Mouse (Mus musculus) forebrain, embryonic 12.5 days (tissue): ENCODE data around the gene Odf4. TPM values are rescaled to one million over a fixed set of nuclear protein-coding genes. Genes with fewer than 3 reads are reported as not detected.
"Not testable (repeated sequence)": the region's sequence is repeated elsewhere in the genome, so short reads cannot be mapped to it uniquely, and the experiment has no call there.

Experiments
- ATAC-seq: fragments of 200-750 bp; cut with Nextera tagmentation; 2 replicates; pipeline ENCODE4 v1.8.0; 2017; ENCODE audit warnings: moderate TSS enrichment; ENCODE audit not compliant: low FRiP score
- H3K27ac ChIP-seq: fragments of 300-500 bp; sonication (generic); 2 replicates; pipeline ENCODE4 v1.5.1; 2016; ENCODE audit warnings: mild to moderate bottlenecking
- H3K27me3 ChIP-seq: fragments of 300-500 bp; sonication (generic); 2 replicates; pipeline ENCODE4 v1.6.1; 2016; ENCODE audit warnings: mild to moderate bottlenecking
- H3K36me3 ChIP-seq: fragments of 300-500 bp; sonication (generic); replicated peaks from 2 replicates; pipeline ENCODE4 v1.6.1; 2016; ENCODE audit warnings: mild to moderate bottlenecking
- H3K4me1 ChIP-seq: fragments of 300-500 bp; sonication (generic); 2 replicates; pipeline ENCODE4 v1.6.1; 2016
- H3K4me2 ChIP-seq: fragments of 300-500 bp; sonication (generic); 2 replicates; pipeline ENCODE4 v1.6.1; 2016; ENCODE audit warnings: mild to moderate bottlenecking, moderate library complexity
- H3K4me3 ChIP-seq: fragments of 300-500 bp; sonication (generic); replicated peaks from 2 replicates; pipeline ENCODE4 v1.5.1; 2016; ENCODE audit warnings: mild to moderate bottlenecking
- H3K9ac ChIP-seq: fragments of 300-500 bp; sonication (generic); 2 replicates; pipeline ENCODE4 v1.6.1; 2016; ENCODE audit warnings: mild to moderate bottlenecking
- H3K9me3 ChIP-seq: fragments of 300-500 bp; sonication (generic); 2 replicates; pipeline ENCODE4 v1.6.1; 2016
- WGBS: fragments of 180-500 bp; shearing (Covaris S2); methylation state at CpG from one replicate; pipeline ENCODE4 v1.1.7; 2016; 5-methylcytosine and 5-hydroxymethylcytosine counted together
- polyA plus RNA-seq: library from polyadenylated mRNA; unstranded; fragments of >200 nt; fragmentation: Nextera tagmentation; extraction: Ambion mirVana; gene quantifications from 2 replicates; pipeline ENCODE4 v1.2.1, GENCODE M21; 2016

Odf4 gene
- polyA plus RNA-seq, 1 experiment from 2014 or later: 0.54 TPM

DNA sequence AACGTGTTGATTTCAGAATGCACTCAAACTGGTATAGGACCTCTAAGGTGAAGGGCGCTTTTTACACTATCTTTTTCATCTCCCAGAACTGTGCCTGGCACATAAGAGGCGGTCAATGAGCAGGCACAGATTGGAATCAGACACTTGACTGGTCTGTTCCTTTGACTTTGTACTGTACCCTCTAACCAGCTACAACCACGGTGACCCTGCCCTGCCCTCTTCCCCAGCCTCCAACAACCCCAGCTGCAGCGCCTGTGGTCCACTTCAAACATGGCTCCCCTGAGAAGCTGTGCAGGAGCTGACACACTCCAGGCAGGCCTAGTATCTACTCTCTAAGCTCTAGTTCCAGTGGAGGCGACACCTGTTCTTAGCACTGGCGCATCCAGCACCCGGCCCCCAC is 15.8 kb upstream of the Odf4 start:
- Histone ChIP-seq H3K4me3 (no peak overlapping the region), H3K27me3 (peaks cover 21% of the 10 kb centered on the region), H3K4me1 (peaks cover 6% of the 10 kb centered on the region), H3K9me3 (no peaks in the 10 kb centered on the region), H3K4me2 (no peak overlapping the region), H3K27ac (no peak overlapping the region), H3K9ac (no peak overlapping the region), H3K36me3 (no peaks in the 10 kb centered on the region)
- 88% methylated on average over 8 of the region's 8 CpGs for WGBS
- no peak for ATAC-seq

DNA sequence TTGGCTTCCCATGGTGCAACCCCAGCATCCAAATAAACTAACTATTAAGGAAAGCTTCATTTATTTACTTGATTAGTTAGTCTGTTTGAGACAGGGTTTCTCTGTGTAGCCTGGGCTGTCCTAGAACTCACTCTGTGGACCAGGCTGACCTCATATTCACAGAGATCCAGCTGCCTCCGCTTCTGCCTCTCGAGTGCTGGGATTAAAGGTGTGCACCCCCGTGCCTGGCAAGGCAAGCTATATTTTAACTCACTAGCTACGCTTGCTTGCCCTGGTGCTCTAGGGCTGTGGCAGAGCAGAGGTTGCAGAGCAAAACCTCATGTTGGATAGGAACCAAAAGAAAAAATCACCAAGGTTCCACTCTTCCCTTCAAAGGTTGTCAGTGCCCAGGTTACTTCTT is 13.6 kb upstream of the Odf4 start:
- no peak overlapping the region for H3K27ac ChIP-seq
- peak overlapping the region; percentile 48 for H3K4me3 ChIP-seq
- peak overlapping the region; percentile 57 for H3K4me2 ChIP-seq
- 73% methylated on average over 4 of the region's 4 CpGs for WGBS
- H3K9me3 ChIP-seq: no peaks in the 10 kb centered on the region
- no peak for ATAC-seq
- peak overlapping the region; percentile 62 for H3K9ac ChIP-seq
- H3K36me3 ChIP-seq: no peaks in the 10 kb centered on the region
- H3K27me3 ChIP-seq: no peaks in the 10 kb centered on the region
- peaks cover 6% of the 10 kb centered on the region for H3K4me1 ChIP-seq

DNA sequence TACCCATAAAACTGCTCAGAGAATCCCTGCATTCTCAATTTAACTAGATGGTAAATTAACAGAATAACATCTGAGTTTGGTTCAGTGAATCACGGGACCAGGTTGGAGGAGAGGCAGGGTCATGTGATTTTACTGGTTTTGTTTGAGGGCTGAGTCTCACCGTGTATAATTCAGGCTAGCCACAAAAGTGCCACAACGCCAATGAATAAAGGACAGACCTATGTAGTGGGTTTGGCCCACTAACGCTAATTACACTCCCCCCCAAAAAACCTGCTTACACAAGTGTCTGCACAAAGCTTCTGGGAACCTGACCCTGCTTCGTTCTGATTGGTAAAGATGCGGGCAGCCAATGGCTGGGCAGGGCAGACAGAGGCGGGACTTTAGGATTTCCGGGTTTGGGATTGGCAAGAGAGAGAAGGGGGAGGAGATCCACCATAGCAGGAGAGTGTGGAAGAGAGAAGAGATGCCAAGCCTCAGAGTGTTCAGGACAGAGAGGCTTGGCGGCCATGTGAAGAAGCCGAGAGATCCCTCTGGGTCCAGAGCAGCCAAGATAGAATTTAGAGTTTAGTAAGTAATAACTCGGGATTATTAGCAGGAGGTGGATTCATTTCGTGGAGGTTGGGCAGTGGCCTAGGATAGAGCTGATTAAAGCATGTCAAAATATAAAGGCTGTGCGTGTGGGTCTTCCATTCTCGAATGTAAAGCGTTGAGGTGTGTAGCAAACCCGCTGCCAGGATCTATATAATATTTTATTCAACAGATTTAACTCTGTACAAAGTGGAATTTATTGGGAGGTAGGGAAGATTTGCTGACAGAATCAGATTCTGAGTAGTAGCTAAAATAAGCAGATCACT is 12.8 kb upstream of the Odf4 start:
- WGBS: 2% methylated on average over 16 of the region's 16 CpGs
- no peaks in the 10 kb centered on the region for H3K9me3 ChIP-seq
- peak overlapping the region; percentile 84 for H3K27ac ChIP-seq
- H3K27me3 ChIP-seq: no peaks in the 10 kb centered on the region
- peaks cover 6% of the 10 kb centered on the region for H3K4me1 ChIP-seq
- no peaks in the 10 kb centered on the region for H3K36me3 ChIP-seq
- H3K9ac ChIP-seq: peak overlapping the region; percentile 62
- peak overlapping the region; percentile 48 for H3K4me3 ChIP-seq
- peak; percentile 100 for ATAC-seq
- H3K4me2 ChIP-seq: peak overlapping the region; percentile 57

DNA sequence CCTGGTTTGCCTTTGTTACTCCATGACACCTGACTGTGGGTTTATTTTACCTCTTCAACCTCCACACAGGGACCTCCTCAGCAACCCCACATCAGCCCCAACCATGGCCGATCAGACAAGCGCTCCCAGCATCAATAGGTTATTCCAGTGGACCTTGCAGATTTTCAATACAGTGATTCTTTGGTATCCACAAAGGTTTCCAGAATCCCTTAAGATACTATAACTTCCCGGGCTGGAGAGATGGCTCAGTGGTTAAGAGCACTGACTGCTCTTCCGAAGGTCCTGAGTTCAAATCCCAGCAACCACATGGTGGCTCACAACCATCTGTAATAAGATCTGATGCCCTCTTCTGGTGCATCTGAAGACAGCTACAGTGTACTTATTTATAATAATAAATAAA is 10.1 kb upstream of the Odf4 start:
- H3K27ac ChIP-seq, H3K9ac ChIP-seq, H3K4me1 ChIP-seq, ATAC-seq, H3K4me3 ChIP-seq, H3K4me2 ChIP-seq, H3K9me3 ChIP-seq, H3K36me3 ChIP-seq, H3K27me3 ChIP-seq: not testable (repeated sequence)
- 93% methylated on average over 4 of the region's 4 CpGs for WGBS

DNA sequence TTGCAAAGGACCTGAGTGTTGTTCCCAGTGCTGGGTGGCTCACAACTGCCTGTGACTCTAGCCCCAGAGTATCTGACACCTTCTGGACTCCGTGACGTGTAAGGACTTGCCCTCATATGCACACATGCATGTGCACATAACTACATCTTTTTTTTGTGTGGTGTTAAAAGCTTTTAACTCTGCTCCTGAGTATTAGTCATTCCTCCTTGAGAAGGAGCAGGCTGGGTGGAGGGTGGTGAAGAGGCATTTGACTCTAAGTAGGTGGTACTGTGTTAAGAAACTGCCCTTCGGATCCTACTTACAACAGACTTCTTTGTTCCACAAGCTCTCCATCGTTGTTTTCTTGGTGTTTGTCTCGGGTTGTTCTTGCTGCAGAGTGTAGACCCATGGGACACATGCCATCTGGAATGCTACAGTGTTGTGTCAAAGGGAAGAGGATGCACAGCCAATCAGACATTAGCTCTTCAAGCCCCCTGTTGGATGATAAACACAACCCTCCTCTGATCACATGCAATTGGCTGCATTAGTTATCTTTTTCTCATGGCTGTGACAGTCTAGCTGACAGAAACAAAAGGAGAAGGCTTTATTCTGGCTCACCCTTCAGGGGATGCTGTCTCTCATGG is 7.1 kb upstream of the Odf4 start:
- Histone ChIP-seq H3K9me3 (no peaks in the 10 kb centered on the region), H3K4me1 (no peaks in the 10 kb centered on the region), H3K4me2 (no peak overlapping the region), H3K4me3 (no peak overlapping the region), H3K36me3 (no peaks in the 10 kb centered on the region), H3K27me3 (no peaks in the 10 kb centered on the region), H3K9ac (no peak overlapping the region), H3K27ac (peak overlapping the region; percentile 31; the same call in 1 of the 2 replicates)
- no peak for ATAC-seq
- WGBS: 73% methylated on average over 5 of the region's 5 CpGs

DNA sequence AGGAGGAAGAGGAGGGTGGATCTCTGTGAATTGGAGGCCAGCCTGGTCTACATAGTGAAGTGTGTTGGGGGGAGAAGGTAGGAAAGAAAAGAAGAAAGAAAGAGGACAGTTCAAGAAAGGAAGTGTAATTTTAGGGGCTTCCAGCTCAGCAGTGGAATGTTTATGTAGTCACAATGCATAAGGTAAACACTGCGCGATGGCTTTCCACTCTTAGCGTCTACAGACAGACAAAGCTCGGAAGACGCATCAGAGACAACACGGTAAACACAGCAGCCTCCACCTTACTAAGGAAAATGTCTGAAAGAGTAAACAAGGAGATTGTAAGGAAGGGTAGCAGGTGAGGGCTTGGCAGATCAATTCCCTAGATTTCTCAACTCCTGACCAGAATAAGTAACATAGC is 3.1 kb upstream of the Odf4 start:
- Histone ChIP-seq H3K9ac (no peak overlapping the region), H3K4me3 (no peak overlapping the region), H3K4me1 (no peaks in the 10 kb centered on the region), H3K36me3 (no peaks in the 10 kb centered on the region), H3K4me2 (no peak overlapping the region), H3K27me3 (no peaks in the 10 kb centered on the region), H3K27ac (no peak overlapping the region), H3K9me3 (no peaks in the 10 kb centered on the region)
- 89% methylated on average over 6 of the region's 6 CpGs for WGBS
- ATAC-seq: no peak

DNA sequence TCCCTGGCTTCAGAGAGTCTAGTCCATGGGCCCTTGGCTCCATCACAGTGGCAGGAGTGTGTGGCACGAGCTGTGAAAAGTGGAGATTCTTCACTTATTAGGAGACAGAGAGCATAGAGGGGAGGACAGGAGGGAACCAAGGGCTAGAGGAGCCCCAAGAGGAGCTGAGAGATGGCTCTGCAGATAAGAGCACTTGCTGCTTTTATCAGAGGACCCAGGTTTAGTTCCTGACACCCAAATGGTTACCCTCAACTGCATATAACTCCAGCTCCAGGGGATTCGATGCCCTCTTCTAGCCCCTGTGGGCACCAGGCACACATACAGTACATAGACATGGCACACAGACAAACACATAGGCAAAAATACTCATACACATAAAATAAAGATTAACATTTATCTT is 2.1 kb downstream of the Odf4 start:
- 93% methylated on average over 2 of the region's 2 CpGs for WGBS
- H3K36me3 ChIP-seq: no peaks in the 10 kb centered on the region
- H3K27ac ChIP-seq: no peak overlapping the region
- H3K9ac ChIP-seq: no peak overlapping the region
- no peak overlapping the region for H3K4me3 ChIP-seq
- H3K4me1 ChIP-seq: 0 out of 2 replicates have a peak, but pooled peaks cover 4% of the 10 kb centered on the region
- no peaks in the 10 kb centered on the region for H3K9me3 ChIP-seq
- no peak overlapping the region for H3K4me2 ChIP-seq
- H3K27me3 ChIP-seq: 0 out of 2 replicates have a peak, but pooled peaks cover 3% of the 10 kb centered on the region
- no peak for ATAC-seq

DNA sequence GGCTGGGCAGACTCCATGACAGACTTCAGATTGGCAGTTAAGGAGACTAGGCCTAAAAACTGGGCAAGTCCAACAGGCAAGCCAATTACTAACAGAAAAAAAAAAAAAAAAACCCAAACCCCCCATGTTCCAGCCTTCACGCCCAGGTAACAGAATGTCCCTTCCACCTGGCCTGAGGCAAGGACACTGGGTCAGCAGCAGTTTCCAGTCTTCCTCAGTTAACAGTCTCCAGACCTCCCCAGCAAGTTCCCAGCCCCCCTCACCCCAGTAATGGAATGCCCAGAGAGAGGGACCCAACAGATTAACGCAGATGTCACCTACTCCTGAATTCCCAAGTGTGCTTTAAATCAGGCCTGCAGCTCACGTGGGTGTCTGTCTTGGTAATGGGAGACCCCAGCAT is 3.7 kb downstream of the Odf4 start:
- Histone ChIP-seq H3K9me3 (no peaks in the 10 kb centered on the region), H3K4me3 (no peak overlapping the region), H3K27me3 (0 out of 2 replicates have a peak, but pooled peaks cover 3% of the 10 kb centered on the region), H3K36me3 (no peaks in the 10 kb centered on the region), H3K4me1 (0 out of 2 replicates have a peak, but pooled peaks cover 4% of the 10 kb centered on the region), H3K9ac (no peak overlapping the region), H3K4me2 (no peak overlapping the region), H3K27ac (no peak overlapping the region)
- 67% methylated on average over 3 of the region's 3 CpGs for WGBS
- no peak for ATAC-seq

DNA sequence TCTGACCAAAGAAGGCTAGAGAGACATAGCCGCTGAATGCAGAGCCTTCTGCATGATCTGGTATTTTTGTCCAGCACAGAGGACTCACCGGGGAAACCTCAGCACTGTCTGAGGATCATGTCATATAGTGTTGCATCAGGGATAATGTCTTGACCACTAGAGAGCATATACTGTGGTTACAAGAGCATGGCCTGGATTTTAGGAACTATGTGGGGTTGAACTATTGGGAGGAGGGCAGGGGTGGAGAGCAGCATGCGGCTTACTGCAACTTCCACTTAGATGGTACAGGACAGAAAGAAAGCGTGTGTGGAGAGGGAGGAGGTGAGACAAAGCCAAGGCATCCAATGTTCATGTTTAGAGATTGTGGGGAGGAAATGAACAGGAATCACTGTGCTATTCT is 12.3 kb downstream of the Odf4 start:
- no peak for ATAC-seq
- Histone ChIP-seq H3K4me3 (no peak overlapping the region), H3K27ac (no peak overlapping the region), H3K4me2 (no peak overlapping the region), H3K9me3 (no peaks in the 10 kb centered on the region), H3K36me3 (no peaks in the 10 kb centered on the region), H3K9ac (no peak overlapping the region), H3K4me1 (no peaks in the 10 kb centered on the region), H3K27me3 (no peaks in the 10 kb centered on the region)
- 97% methylated on average over 4 of the region's 4 CpGs for WGBS

DNA sequence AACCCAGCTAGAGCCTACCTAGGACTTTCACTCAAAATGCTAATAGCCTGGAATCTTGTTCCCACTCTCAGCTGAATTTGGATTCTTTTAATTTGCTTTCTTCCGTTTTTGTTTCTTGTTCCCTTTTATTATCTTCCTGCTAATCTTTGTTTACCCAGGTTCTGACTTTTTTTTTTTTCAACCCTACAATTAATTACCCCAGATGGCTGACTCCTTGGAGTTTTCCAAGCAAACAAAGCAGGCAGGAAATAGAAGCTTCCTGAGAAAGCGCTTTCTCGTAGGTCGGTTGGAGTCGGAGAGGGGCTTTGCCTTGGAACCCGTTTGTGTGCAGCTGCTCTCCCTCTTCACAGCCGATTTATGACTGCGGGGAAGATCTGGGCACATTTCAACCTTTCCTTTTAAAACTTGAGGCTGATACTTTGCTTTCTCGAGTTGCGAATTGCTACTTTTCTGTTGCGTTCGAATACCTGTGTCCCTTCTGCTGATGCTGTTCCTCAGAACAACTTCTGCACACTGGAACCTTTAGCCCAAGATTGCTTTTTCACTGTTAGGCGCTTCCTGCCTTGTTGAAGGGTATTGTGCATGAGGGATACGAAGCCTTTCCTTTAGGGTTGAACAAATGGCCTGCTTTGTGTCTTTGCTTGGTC is 15.2 kb downstream of the Odf4 start:
- H3K27ac ChIP-seq: no peak overlapping the region
- H3K4me2 ChIP-seq: no peak overlapping the region
- H3K9me3 ChIP-seq: no peaks in the 10 kb centered on the region
- ATAC-seq: no peak
- H3K9ac ChIP-seq: no peak overlapping the region
- WGBS: 62% methylated on average over 14 of the region's 14 CpGs
- peaks cover 8% of the 10 kb centered on the region for H3K36me3 ChIP-seq
- H3K4me3 ChIP-seq: no peak overlapping the region
- H3K27me3 ChIP-seq: no peaks in the 10 kb centered on the region
- H3K4me1 ChIP-seq: no peaks in the 10 kb centered on the region

DNA sequence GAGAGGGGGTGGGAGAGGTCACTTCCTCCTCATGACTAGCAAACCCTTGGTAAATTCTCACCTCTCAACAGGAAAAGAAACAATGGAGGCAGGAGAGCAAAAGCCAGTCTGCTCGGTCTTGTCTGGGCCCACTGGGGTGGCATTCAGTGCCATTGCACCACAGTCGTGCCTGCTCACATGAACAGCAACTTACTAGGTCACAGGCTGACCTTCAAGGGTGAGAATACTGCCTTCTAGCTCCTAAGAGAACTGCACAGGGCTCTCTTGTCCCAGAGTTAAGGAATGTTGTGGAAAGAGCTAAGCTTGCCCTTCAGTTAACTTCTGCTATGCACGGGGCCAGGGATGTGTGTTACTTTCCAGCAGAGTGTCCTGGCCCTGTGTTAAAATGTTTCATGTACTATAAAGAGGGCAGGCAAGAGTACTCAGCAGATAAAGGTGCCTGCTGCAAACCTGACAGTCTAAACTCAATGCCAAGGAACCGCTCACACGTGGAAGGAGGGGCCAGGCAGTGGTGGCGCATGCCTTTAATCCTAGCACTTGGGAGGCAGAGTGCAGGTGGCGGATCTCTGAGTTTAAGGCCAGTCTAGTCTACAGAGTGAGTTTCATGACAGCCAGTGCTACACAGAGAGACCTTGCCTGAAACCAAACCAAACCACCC is 17.9 kb downstream of the Odf4 start:
- 48% methylated on average over 7 of the region's 7 CpGs for WGBS
- no peak overlapping the region for H3K4me2 ChIP-seq
- no peak for ATAC-seq

DNA sequence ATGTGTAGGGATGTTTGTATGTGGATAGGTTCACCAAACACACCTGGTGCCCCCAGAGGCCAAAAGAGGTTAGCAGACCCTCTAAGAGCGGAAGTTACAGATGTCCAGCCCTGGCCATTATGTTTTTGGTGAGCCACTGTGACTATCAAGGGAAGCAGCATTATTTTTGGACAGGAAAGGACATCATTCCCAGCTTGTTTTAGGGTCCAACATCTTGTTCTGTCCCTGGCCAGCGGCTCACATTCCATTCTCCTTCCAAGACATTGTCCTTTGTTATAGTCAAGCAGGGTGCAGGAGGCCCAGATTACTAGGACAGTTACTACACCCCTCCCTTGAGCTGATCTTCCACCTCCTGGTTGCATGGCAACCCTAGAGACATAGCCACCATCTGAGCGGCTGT is 19.6 kb downstream of the Odf4 start:
- Histone ChIP-seq H3K9me3 (no peaks in the 10 kb centered on the region), H3K4me2 (no peak overlapping the region), H3K36me3 (peaks cover 47% of the 10 kb centered on the region), H3K27me3 (no peaks in the 10 kb centered on the region), H3K4me1 (peaks cover 8% of the 10 kb centered on the region), H3K4me3 (no peak overlapping the region), H3K27ac (no peak overlapping the region), H3K9ac (no peak overlapping the region)
- no peak for ATAC-seq
- WGBS: 78% methylated on average over 3 of the region's 3 CpGs

More for the DNA sequence above, 17.9 kb downstream of the Odf4 start:
- Histone ChIP-seq H3K9me3 (no peaks in the 10 kb centered on the region), H3K27ac (no peak overlapping the region), H3K4me3 (no peak overlapping the region), H3K27me3 (no peaks in the 10 kb centered on the region), H3K9ac (no peak overlapping the region), H3K4me1 (no peaks in the 10 kb centered on the region), H3K36me3 (peaks cover 34% of the 10 kb centered on the region)
